Mouse (Mus musculus): ENCODE measurements around the gene Mmp23. TPM values are rescaled to one million over a fixed set of nuclear protein-coding genes. Genes with fewer than 3 reads are reported as not detected.
A peak's percentile ranks its signal among the peaks of the same experiment; 100 is the strongest.
"Not testable (repeated sequence)": the region's sequence is repeated elsewhere in the genome, so short reads cannot be mapped to it uniquely, and the experiment has no call there.

The Mmp23 gene
- polyA plus RNA-seq, 1 experiment from 2014 or later: 6.3 TPM

GRCm38 (mm10) chr4:155653451-155654182, 433 bp upstream of the Mmp23 start:
- peak overlapping the region; percentile 95 for H3K4me2 ChIP-seq (ENCODE audit: low read depth, low read length)
- H3K9me3 ChIP-seq (replicated peaks; ENCODE audit: control insufficient read depth, low read length): no peaks in the 10 kb centered on the region
- peak overlapping the region; percentile 42 for H3K4me3 ChIP-seq (ENCODE audit: low read depth, low read length)
- H3K4me1 ChIP-seq (ENCODE audit: control insufficient read depth, insufficient read depth, low read length): peaks cover 22% of the 10 kb centered on the region
- ATAC-seq (replicated peaks; ENCODE audit: insufficient number of reproducible peaks, low FRiP score, low TSS enrichment, low read depth) (peak; percentile 20), DNase-seq (ENCODE audit: low spot score) (peak; percentile 58)
- peak overlapping the region; percentile 69 for H3K9ac ChIP-seq (replicated peaks; ENCODE audit: low read length)
- 2% methylated on average over 31 of the region's 31 CpGs for WGBS
- H3K36me3 ChIP-seq (replicated peaks; ENCODE audit: control insufficient read depth, insufficient read depth, low read depth, low read length): peaks cover 6% of the 10 kb centered on the region
- no peak overlapping the region for H3K27ac ChIP-seq (replicated peaks; ENCODE audit: low read depth, low read length)
- peaks cover 42% of the 10 kb centered on the region for H3K27me3 ChIP-seq (ENCODE audit: control insufficient read depth, insufficient read depth, low read length)

- Histone ChIP-seq H3K4me1 (ENCODE audit: control insufficient read depth, insufficient read depth, low read length) (peaks cover 22% of the 10 kb centered on the region), H3K4me2 (ENCODE audit: low read depth, low read length) (peak overlapping the region; percentile 95), H3K9me3 (replicated peaks; ENCODE audit: control insufficient read depth, low read length) (no peaks in the 10 kb centered on the region), H3K27ac (replicated peaks; ENCODE audit: low read depth, low read length) (no peak overlapping the region), H3K27me3 (ENCODE audit: control insufficient read depth, insufficient read depth, low read length) (peaks cover 42% of the 10 kb centered on the region), H3K9ac (replicated peaks; ENCODE audit: low read length) (peak overlapping the region; percentile 69), H3K4me3 (ENCODE audit: low read depth, low read length) (peak overlapping the region; percentile 42), H3K36me3 (replicated peaks; ENCODE audit: control insufficient read depth, insufficient read depth, low read depth, low read length) (peaks cover 7% of the 10 kb centered on the region)
- DNase-seq (ENCODE audit: low spot score) (no peak), ATAC-seq (replicated peaks; ENCODE audit: insufficient number of reproducible peaks, low FRiP score, low TSS enrichment, low read depth) (no peak)
- WGBS: 16% methylated on average over 36 of the region's 36 CpGs
Observed at GRCm38 (mm10) chr4:155652283-155653085, 700 bp downstream of the Mmp23 start.

GRCm38 (mm10) chr4:155651553-155652269, 1.5 kb downstream of the Mmp23 start:
- H3K36me3 ChIP-seq (replicated peaks; ENCODE audit: control insufficient read depth, insufficient read depth, low read depth, low read length): peaks cover 8% of the 10 kb centered on the region
- H3K4me3 ChIP-seq (ENCODE audit: low read depth, low read length): no peak overlapping the region
- peaks cover 22% of the 10 kb centered on the region for H3K4me1 ChIP-seq (ENCODE audit: control insufficient read depth, insufficient read depth, low read length)
- no peak for ATAC-seq (replicated peaks; ENCODE audit: insufficient number of reproducible peaks, low FRiP score, low TSS enrichment, low read depth)
- H3K27ac ChIP-seq (replicated peaks; ENCODE audit: low read depth, low read length): no peak overlapping the region
- H3K27me3 ChIP-seq (ENCODE audit: control insufficient read depth, insufficient read depth, low read length): peaks cover 42% of the 10 kb centered on the region
- H3K4me2 ChIP-seq (ENCODE audit: low read depth, low read length): no peak overlapping the region; the same call in 1 of the 2 replicates
- WGBS: 63% methylated on average over 15 of the region's 15 CpGs
- no peak overlapping the region for H3K9ac ChIP-seq (replicated peaks; ENCODE audit: low read length)
- H3K9me3 ChIP-seq (replicated peaks; ENCODE audit: control insufficient read depth, low read length): no peaks in the 10 kb centered on the region
- DNase-seq (ENCODE audit: low spot score): no peak

GRCm38 (mm10) chr4:155649355-155649754, 3.8 kb downstream of the Mmp23 start:
- no peak for DNase-seq (ENCODE audit: low spot score)
- H3K27ac ChIP-seq (replicated peaks; ENCODE audit: low read depth, low read length): no peak overlapping the region
- H3K4me2 ChIP-seq (ENCODE audit: low read depth, low read length): no peak overlapping the region
- no peak overlapping the region for H3K4me3 ChIP-seq (ENCODE audit: low read depth, low read length)
- H3K9ac ChIP-seq (replicated peaks; ENCODE audit: low read length): no peak overlapping the region
- H3K27me3 ChIP-seq (ENCODE audit: control insufficient read depth, insufficient read depth, low read length): peaks cover 27% of the 10 kb centered on the region
- H3K9me3 ChIP-seq (replicated peaks; ENCODE audit: control insufficient read depth, low read length): no peaks in the 10 kb centered on the region
- H3K36me3 ChIP-seq (replicated peaks; ENCODE audit: control insufficient read depth, insufficient read depth, low read depth, low read length): peaks cover 10% of the 10 kb centered on the region
- no peak for ATAC-seq (replicated peaks; ENCODE audit: insufficient number of reproducible peaks, low FRiP score, low TSS enrichment, low read depth)
- H3K4me1 ChIP-seq (ENCODE audit: control insufficient read depth, insufficient read depth, low read length): peaks cover 14% of the 10 kb centered on the region
- 90% methylated on average over 11 of the region's 11 CpGs for WGBS

GRCm38 (mm10) chr4:155645721-155646120, 7.5 kb downstream of the Mmp23 start:
- no peak overlapping the region for H3K4me2 ChIP-seq (ENCODE audit: low read depth, low read length)
- H3K9me3 ChIP-seq (replicated peaks; ENCODE audit: control insufficient read depth, low read length): no peaks in the 10 kb centered on the region
- ATAC-seq (replicated peaks; ENCODE audit: insufficient number of reproducible peaks, low FRiP score, low TSS enrichment, low read depth) (no peak), DNase-seq (ENCODE audit: low spot score) (no peak)
- peaks cover 20% of the 10 kb centered on the region for H3K36me3 ChIP-seq (replicated peaks; ENCODE audit: control insufficient read depth, insufficient read depth, low read depth, low read length)
- H3K4me3 ChIP-seq (ENCODE audit: low read depth, low read length): no peak overlapping the region
- H3K9ac ChIP-seq (replicated peaks; ENCODE audit: low read length): no peak overlapping the region
- WGBS: 96% methylated on average over 5 of the region's 5 CpGs
- no peaks in the 10 kb centered on the region for H3K4me1 ChIP-seq (ENCODE audit: control insufficient read depth, insufficient read depth, low read length)
- no peaks in the 10 kb centered on the region for H3K27me3 ChIP-seq (ENCODE audit: control insufficient read depth, insufficient read depth, low read length)
- H3K27ac ChIP-seq (replicated peaks; ENCODE audit: low read depth, low read length): no peak overlapping the region

GRCm38 (mm10) chr4:155645308-155645707, 7.9 kb downstream of the Mmp23 start, which contains the start of gene Gm10563:
TSS of gene Gm10563 (minus strand) at chr4:155645408.
- not testable (repeated sequence) for DNase-seq (ENCODE audit: low spot score); H3K27me3 ChIP-seq (ENCODE audit: control insufficient read depth, insufficient read depth, low read length); H3K4me1 ChIP-seq (ENCODE audit: control insufficient read depth, insufficient read depth, low read length); H3K9ac ChIP-seq (replicated peaks; ENCODE audit: low read length); H3K9me3 ChIP-seq (replicated peaks; ENCODE audit: control insufficient read depth, low read length); H3K27ac ChIP-seq (replicated peaks; ENCODE audit: low read depth, low read length); H3K4me3 ChIP-seq (ENCODE audit: low read depth, low read length); H3K4me2 ChIP-seq (ENCODE audit: low read depth, low read length); ATAC-seq (replicated peaks; ENCODE audit: insufficient number of reproducible peaks, low FRiP score, low TSS enrichment, low read depth)
- WGBS: 92% methylated on average over 2 of the region's 2 CpGs
- H3K36me3 ChIP-seq (replicated peaks; ENCODE audit: control insufficient read depth, insufficient read depth, low read depth, low read length): peaks cover 18% of the 10 kb centered on the region

- no peak overlapping the region for H3K4me2 ChIP-seq (ENCODE audit: low read depth, low read length)
- H3K27me3 ChIP-seq (ENCODE audit: control insufficient read depth, insufficient read depth, low read length): no peaks in the 10 kb centered on the region
- ATAC-seq (replicated peaks; ENCODE audit: insufficient number of reproducible peaks, low FRiP score, low TSS enrichment, low read depth) (no peak), DNase-seq (ENCODE audit: low spot score) (no peak)
- H3K27ac ChIP-seq (replicated peaks; ENCODE audit: low read depth, low read length): no peak overlapping the region
- no peak overlapping the region for H3K4me3 ChIP-seq (ENCODE audit: low read depth, low read length)
- H3K9ac ChIP-seq (replicated peaks; ENCODE audit: low read length): no peak overlapping the region
- peaks cover 15% of the 10 kb centered on the region for H3K36me3 ChIP-seq (replicated peaks; ENCODE audit: control insufficient read depth, insufficient read depth, low read depth, low read length)
- WGBS: 93% methylated on average over 1 of the region's 1 CpGs
- no peaks in the 10 kb centered on the region for H3K4me1 ChIP-seq (ENCODE audit: control insufficient read depth, insufficient read depth, low read length)
- no peaks in the 10 kb centered on the region for H3K9me3 ChIP-seq (replicated peaks; ENCODE audit: control insufficient read depth, low read length)
Observed at GRCm38 (mm10) chr4:155643531-155643930, 9.7 kb downstream of the Mmp23 start.
